Mouse (Mus musculus): Measurements from ENCODE around the gene Actr2.
"Not testable (repeated sequence)": the region's sequence is repeated elsewhere in the genome, so short reads cannot be mapped to it uniquely, and the experiment has no call there.

The Actr2 gene

GRCm38 (mm10) chr11:20045586-20045985 lies 67.1 kb downstream of the Actr2 start:
- no peak for DNase-seq

- peak; percentile 44 for DNase-seq
Measured at GRCm38 (mm10) chr11:20043256-20043655, 69.5 kb downstream of the Actr2 start.

- DNase-seq, result no peak
Measured at GRCm38 (mm10) chr11:20042106-20042505, 70.6 kb downstream of the Actr2 start.

GRCm38 (mm10) chr11:20041164-20041920 lies 71.4 kb downstream of the Actr2 start:
- DNase-seq, result no peak

- DNase-seq, result no peak
Measured at GRCm38 (mm10) chr11:20038723-20039122, 74.0 kb downstream of the Actr2 start.

- no peak for DNase-seq
Measured at GRCm38 (mm10) chr11:20037739-20038138, 75.0 kb downstream of the Actr2 start.

- DNase-seq, result no peak
Measured at GRCm38 (mm10) chr11:20035972-20036371, 76.7 kb downstream of the Actr2 start.

GRCm38 (mm10) chr11:20035343-20035928 lies 77.3 kb downstream of the Actr2 start:
- DNase-seq, result peak; percentile 51

- no peak for DNase-seq
Measured at GRCm38 (mm10) chr11:20034337-20034947, 78.3 kb downstream of the Actr2 start.

- DNase-seq, result no peak
Measured at GRCm38 (mm10) chr11:20033541-20034160, 79.1 kb downstream of the Actr2 start.

GRCm38 (mm10) chr11:20031536-20031935 lies 81.2 kb downstream of the Actr2 start:
- peak; percentile 82 for DNase-seq

GRCm38 (mm10) chr11:20030973-20031372 lies 81.7 kb downstream of the Actr2 start:
- DNase-seq, result not testable (repeated sequence)

- no peak for DNase-seq
Measured at GRCm38 (mm10) chr11:20029014-20029413, 83.7 kb downstream of the Actr2 start.

- no peak for DNase-seq
Measured at GRCm38 (mm10) chr11:20028396-20028795, 84.3 kb downstream of the Actr2 start.

- no peak for DNase-seq
Measured at GRCm38 (mm10) chr11:20027719-20028118, 85.0 kb downstream of the Actr2 start.

- DNase-seq, result no peak
Measured at GRCm38 (mm10) chr11:20025899-20026298, 86.8 kb downstream of the Actr2 start.

- peak; percentile 52 for DNase-seq
Measured at GRCm38 (mm10) chr11:20022911-20023482, 89.7 kb downstream of the Actr2 start.

GRCm38 (mm10) chr11:20022462-20022861 lies 90.3 kb downstream of the Actr2 start:
- peak; percentile 72 for DNase-seq

- DNase-seq, result no peak
Measured at GRCm38 (mm10) chr11:20020720-20021119, 92.0 kb downstream of the Actr2 start.

- DNase-seq, result no peak
Measured at GRCm38 (mm10) chr11:20018905-20019304, 93.8 kb downstream of the Actr2 start.

- DNase-seq, result no peak
Measured at GRCm38 (mm10) chr11:20017937-20018336, 94.8 kb downstream of the Actr2 start.

- DNase-seq, result no peak
Measured at GRCm38 (mm10) chr11:20013366-20013765, 99.3 kb downstream of the Actr2 start.
